Mouse (Mus musculus) C2C12 (cell line): Measurements from ENCODE around the gene Zfp286.

Source experiments
- CEBPB ChIP-seq: IDR thresholded peaks from one replicate; pipeline ENCODE4 v1.6.1; 2011; ENCODE audit warnings: low read depth, mild to moderate bottlenecking, control low read depth, moderate library complexity
- CTCF ChIP-seq: IDR thresholded peaks from one replicate; pipeline ENCODE4 v1.5.1; 2011; ENCODE audit not compliant: control insufficient read depth, insufficient read depth, insufficient read length
- MAX ChIP-seq: IDR thresholded peaks from one replicate; pipeline ENCODE4 v1.6.1; 2011; ENCODE audit warnings: mild to moderate bottlenecking, control low read depth
- MYOD1 ChIP-seq: IDR thresholded peaks from one replicate; pipeline ENCODE4 v1.6.1; 2011; ENCODE audit warnings: low read depth; ENCODE audit not compliant: control insufficient read depth, insufficient read length
- MYOG ChIP-seq: IDR thresholded peaks from one replicate; pipeline ENCODE4 v1.6.1; 2011; ENCODE audit not compliant: control insufficient read depth, insufficient read length; ENCODE audit errors: extremely low read depth
- USF1 ChIP-seq: IDR thresholded peaks from one replicate; pipeline ENCODE4 v1.6.1; 2011; ENCODE audit warnings: low read depth, mild to moderate bottlenecking, control low read depth, moderate library complexity

DNA sequence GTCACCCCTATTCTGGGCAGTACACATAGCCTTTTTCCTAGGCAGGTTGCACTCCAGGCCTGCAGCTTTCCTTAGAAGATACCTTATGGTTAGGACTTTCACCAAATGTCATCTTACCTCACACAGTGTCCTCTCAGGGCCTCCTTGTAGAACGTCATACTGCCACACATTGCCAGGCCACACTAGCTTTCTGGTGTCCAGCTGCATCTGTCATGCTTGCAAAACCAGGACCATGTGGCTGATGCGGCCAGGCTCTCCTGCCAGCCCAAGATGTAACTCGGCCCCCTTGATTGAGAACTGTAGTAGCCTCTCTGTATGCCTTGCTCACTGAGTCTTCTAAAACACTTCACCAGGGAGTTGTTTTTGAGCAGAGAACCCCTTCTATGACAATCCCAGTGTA, 38.6 kb upstream of the Zfp286 start:
- TF ChIP-seq CTCF = no peak
- no peak for TF ChIP-seq MYOG
- TF ChIP-seq CEBPB = no peak
- no peak for TF ChIP-seq MAX
- TF ChIP-seq MYOD1 = no peak
- no peak for TF ChIP-seq USF1
